Mouse (Mus musculus) heart, postnatal 36 days (tissue): Measurements from ENCODE around the gene Rasl10a. TPM values are rescaled to one million over a fixed set of nuclear protein-coding genes. Genes with fewer than 3 reads are reported as not detected.

Source experiments
- DNase-seq, 2 experiments: peaks; one replicate each; pipeline ENCODE4 v3.0.0; 2021 to 2022
- intact Hi-C: fragments of 180-260 bp; cut with DNase I; formaldehyde crosslinking; loops from one replicate; pipeline ENCODE4 v1.15.1; 2025
- total RNA-seq, 2 experiments: library from RNA; stranded (reverse); gene quantifications; 2 replicates each; pipeline ENCODE4 v1.2.3; 2021

Rasl10a gene
- total RNA-seq, 2 experiments from 2014 or later = 5.1 to 9.5 TPM

DNA sequence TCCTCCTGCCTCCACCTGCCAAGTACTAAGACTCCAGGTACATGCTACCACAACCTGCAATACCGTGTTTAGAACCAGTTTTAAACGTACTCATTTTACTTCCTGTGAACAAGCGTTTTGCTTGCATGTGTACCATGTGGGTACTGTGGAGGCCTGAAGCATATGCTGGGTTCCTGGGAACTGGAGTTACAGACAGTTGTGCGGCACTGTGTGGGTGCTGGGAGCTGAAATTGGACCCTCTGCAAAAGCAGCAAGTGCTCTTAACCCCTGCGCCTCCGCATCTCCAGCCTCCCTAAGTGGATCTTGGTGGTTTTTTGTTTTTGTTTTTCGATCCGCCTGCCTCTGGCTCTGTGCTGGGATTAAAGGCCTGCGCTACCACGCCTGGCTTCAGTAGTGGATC, 6.3 kb upstream of the Rasl10a start:
- no peak for DNase-seq
- intact Hi-C loops = no loop called here

DNA sequence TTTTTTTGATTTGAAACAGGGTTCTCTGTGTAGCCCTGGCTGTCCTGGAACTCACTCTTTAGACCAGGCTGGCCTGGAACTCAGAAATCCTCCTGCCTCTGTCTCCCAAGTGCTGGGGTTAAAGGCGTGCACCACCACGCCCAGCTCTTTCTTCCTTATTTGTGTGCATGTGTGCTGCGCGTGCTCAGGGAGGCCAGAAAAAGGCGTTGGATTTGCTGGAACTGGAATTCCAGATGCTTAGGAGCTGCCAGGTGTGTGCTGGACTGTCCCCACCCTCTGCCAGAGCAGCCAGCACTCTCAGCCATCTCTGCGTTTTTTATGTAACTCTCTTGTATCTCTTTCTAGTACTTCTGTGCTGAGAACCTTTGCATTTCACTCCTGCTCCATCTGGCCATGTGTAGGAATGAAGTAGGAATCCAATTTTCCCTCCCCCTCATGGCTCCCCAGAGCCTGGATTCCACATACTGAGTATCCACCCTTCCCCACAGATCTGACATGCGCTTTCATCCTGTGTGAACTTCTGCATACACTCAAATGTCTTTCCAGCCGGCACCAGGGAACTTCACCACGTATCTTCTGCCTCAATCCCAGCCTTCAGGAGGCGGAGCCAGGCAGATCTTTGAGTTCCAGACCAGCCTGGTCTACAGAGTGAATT, 5.6 kb upstream of the Rasl10a start:
- intact Hi-C loops = no loop called here
- no peak for DNase-seq

DNA sequence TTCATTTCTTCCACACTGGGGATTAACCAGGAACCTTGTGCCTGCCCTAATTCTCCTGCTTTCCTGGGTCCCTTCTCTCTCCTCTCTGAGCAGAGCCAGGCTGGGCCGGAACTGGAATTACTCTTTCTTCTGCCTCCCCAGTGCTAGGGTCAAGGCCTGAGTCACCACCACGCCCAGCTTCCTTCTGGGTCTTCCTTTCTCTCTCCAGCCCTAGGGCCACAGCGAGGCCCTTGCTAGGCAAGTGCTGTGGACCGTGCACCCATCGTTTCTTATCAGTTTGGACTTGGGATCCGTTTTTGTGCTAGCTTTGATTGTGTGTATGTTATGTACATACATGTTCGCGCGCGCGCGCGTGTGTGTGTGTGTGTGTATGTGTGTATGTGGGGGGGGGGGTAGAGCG, 3.8 kb upstream of the Rasl10a start:
- no peak for DNase-seq
- intact Hi-C loops = no loop called here

DNA sequence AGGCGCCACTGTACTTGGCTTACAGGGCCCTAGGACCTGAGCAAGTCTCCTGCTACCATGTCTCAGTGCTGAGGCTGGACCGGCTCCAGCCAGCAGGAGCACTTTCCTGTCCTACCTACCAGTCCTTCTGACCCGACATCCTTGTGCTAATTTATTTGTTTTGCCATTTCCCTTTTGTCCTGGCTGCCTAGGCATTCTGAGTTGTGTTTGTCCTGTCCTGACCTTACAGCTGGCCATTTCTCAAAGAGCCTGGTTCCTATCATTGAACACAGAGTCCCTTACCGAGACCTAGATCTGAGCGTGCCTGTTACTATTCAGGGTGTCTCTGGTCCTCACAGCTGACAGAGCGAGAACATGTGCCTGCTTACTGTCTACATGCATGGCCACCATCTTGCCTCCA, 3.1 kb upstream of the Rasl10a start:
- intact Hi-C loops = no loop called here
- no peak for DNase-seq

DNA sequence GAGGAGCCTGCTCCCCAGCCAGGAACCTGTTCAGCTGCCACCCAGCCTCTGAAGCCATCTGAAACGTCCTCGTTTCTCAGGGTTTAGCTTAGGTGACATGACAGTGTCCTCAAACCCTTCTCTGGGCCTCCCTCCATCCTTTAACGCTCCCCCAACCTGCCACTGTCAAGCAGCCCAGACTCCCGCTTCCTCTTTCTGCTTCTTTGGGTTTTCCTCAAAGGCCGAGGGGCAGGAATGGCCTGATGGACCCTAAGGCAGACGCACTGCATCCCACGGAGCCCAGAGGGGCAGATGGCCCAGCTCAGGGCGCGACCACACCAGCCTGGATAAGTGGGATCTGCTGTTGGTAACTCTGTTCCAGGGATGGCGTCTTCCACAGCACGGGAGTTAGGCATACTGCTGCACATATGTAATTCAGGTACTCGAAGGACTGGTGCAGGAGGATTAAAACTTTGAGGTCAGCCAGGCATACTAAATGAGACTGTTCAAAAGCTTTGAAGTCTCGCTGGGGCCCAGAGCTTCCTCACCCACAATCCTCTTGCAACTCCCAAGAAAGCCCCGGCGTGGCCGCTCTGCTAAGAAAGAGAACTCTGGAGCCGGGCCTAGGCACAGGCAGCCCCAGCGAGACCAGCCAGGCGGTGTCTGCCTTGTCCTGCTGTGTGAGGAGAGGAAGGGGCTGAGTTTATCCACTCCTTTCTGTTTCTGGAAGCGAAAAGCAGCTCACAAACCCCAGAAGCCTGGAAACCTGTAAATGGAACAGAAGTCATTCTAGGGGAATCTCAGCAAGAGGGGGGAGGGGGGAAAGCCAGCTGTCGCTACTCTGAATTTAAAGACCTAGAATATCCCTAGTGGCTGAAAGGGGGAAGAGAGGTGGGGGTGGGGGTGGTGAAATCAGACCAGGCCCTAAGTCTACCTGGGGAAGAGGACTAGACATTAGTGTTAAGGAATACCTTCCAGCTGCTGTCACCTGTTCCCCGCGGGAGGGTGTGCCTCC, 1.7 kb upstream of the Rasl10a start:
- intact Hi-C loops = no loop called here
- no peak for DNase-seq

DNA sequence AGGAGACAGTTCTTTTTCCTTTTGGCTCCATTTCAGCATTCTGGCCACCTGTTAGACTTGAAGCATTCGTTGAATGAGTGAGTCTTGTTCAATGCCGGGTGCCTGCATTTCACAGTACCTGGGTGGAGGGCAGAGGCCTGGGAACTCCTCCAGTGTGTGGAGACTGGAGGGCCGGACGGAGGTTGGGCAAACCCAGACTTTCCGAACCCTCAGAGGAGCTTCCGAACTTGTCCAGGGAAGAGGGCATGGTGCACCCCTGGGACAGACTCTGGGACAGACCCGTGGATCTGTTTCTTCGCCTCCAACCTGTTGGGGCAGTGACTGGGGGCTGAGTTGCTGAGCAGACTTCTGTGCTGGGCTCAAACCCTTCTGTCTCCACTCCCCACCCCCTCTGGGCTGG, 864 bp upstream of the Rasl10a start:
- no peak for DNase-seq
- intact Hi-C loops = no loop called here

DNA sequence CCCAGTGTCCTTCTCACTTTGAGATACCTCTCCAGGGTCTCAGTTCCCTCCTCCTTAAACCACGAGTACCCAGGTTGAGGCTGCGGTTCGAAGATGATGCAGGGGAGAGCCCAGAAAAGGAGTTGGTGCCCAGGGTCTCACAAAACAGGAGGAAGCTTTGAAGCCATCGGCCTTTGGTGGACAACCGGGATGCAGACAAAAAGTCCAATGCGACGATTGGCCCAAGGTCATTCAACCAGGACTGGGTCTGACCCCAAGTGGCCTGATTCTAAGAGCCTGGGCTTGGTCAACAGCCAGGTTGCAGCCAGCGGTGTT, 430 bp upstream of the Rasl10a start:
- intact Hi-C loops = no loop called here

DNA sequence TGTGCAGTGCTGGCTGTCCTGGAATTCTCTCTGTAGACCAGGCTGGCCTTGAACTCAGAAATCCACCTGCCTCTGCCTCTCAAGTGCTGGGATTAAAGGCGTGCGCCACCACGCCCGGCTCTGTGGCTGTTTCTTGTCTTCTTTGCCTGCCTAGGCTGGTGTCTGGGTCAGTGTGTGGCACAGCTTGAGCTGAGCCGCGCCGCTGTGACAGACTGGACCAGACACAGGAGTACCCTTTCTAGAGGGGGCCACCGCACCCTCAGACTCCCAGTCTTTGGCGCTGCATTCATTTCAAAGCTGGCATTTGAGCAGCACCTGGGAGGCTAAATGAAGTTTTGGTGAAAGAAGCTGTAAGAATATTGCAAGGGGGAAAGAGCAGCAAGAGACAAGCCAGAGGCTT, 855 bp downstream of the Rasl10a start:
- no peak for DNase-seq
- intact Hi-C loops = no loop called here

More for the DNA sequence above, 430 bp upstream of the Rasl10a start:
- peak in 1 of 2 experiments; percentile 39 for DNase-seq

DNA sequence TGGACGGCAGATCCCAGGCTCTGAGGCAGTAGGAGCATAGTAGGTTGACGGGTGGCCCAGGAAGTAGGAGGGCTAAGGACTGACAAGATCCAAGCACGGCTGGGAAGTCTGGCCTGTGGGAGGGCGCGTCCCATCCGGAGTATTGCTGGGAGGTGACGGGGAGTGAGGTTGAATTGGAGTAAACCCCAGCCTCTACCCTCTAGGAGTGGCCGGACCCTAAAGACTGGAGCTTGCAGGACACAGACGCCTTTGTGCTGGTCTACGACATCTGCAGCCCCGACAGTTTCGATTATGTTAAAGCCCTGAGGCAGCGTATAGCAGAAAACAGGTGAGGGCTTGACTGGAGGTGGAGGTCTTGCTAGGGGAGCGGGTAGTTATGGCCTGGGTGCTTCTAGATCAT, 1.3 kb downstream of the Rasl10a start:
- DNase-seq = no peak
- intact Hi-C loops = no loop called here

DNA sequence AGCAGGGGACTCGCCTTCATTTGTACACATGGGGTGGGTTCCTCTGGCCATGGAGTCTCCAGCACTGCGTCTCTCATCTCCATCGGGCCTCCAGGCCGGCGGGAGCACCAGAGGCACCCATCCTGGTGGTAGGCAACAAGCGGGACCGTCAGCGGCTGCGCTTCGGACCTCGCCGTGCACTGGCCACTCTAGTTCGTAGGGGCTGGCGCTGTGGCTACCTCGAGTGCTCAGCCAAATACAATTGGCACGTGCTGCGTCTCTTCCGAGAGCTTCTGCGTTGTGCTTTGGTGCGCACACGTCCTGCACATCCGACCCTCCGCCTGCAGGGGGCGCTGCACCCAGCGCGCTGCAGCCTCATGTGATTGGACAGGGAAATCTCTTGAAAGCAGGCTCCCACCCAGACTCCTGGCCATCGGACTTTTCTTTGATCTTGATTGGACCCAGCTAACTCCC, 1.8 kb downstream of the Rasl10a start:
- intact Hi-C loops = no loop called here
- DNase-seq = peak; percentile 38 to 40

DNA sequence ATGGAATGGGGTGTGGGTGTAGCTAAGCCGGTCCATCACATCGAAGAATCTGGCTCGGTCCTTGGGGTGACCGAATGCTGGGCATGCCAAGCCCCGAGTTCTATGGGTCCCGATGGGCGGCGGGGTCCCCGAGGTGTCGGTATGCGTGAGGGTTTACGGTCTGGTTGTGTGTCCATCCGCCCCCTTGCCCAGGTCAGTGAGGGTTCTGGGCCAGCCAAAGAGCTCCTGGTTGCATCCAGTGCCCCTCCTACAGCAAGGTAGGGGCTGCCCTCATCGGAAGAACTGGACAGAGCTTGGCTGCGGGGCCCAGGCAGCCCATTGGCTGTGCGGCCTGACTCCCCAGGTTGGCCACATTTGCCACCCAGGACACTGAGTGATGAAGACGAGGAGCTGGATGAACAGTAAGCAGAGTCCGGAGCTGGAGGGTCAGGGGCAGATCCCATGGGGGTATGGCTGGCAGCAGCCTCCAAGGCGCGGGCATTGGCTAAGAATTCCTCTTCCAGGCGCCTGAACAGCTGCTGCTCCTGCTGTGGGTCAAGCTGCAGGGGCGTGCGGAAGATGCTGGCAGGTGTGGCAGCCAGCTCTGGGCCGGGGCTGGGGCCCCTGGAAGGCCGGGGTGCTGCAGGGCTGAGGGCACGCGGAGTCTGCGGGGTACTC, 3.0 kb downstream of the Rasl10a start:
- DNase-seq = no peak
- intact Hi-C loops = no loop called here

DNA sequence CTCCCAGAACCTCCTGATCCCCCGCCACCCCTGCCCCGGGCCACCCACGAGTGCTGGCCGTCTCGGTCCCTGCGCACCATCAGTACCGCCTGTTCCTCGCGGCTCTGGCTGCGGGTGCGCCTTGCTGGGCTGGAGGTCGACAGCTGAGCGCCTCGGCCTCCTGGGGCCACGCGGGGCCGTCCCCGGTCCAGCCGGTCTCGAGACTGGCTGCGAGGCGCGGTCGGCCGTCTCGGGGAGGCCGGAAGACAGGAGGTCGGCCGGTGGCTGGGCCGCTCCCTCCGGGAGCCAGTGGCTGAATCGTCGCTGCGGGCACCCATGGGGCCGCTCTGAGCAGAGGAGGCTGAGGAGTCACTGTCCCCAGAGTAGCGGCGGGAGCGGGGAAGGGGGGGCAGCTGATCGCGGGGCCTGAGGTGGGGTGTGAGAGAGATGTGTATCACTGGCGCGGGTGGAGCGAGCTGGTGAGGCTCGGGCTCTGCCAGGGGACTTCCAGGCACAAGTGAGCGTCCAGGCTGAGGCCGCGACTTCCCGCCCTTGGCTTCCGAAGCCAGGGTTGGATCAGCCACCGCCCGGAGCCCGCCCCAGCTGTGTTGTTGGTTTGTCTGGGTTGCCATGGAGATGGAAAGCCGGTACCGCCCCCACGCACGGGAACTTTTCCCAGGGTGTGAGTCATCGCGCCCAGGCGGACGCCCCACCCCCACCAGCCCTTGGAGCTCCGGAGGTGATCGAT, 3.6 kb downstream of the Rasl10a start:
- peak; percentile 97 to 98 for DNase-seq
- intact Hi-C loops = no loop called here

DNA sequence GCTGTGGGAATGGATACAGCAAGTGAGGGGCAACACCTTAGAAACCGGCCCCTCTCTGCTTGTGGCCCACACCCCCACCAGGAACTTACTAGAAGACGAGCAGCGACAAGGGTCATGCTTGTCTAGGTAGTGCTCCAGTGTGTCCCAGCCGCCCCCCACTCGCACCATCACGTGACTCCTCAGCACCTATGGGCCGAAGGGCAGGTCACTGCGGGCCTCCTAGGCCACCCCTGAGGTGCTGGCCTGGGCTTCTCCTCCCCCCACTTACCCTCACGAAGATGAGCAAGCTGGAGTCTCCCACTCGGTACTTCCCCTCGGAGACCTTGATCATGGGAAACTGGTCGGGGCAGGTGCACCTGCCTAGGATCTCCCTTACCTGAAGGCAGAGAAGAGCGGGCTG, 4.4 kb downstream of the Rasl10a start:
- intact Hi-C loops = no loop called here
- no peak for DNase-seq

DNA sequence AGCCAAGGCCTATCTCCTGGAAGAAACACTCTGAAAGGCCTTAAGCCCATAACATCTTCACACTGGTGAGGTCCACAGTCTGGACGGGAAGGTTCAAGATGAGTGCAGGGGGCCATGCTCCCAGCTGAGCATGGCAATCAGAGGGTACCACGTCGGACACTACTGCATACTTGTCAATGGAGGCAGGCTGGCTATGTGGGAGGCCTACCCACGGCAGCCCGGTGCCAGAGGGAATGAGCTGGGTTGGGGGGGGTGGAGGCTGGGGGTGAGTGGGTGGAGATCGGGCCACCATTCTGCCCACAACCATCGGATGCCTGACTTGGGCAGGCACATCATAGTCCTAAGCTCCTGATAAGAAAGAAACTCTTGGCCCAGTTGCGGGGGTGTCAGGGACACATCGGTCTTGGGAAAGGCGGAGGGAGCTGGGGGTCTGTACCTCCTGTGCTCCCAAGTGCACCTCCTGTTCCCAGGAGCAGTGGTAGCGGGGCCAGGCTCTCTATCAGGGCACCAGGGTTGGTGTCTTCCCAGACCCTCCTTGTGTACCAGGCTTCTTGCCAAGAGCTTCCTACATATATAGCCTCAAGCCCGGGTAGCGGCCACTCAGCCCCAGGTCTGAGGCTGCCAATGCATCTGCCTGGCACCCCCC, 5.1 kb downstream of the Rasl10a start:
- DNase-seq = no peak
- intact Hi-C loops = no loop called here

DNA sequence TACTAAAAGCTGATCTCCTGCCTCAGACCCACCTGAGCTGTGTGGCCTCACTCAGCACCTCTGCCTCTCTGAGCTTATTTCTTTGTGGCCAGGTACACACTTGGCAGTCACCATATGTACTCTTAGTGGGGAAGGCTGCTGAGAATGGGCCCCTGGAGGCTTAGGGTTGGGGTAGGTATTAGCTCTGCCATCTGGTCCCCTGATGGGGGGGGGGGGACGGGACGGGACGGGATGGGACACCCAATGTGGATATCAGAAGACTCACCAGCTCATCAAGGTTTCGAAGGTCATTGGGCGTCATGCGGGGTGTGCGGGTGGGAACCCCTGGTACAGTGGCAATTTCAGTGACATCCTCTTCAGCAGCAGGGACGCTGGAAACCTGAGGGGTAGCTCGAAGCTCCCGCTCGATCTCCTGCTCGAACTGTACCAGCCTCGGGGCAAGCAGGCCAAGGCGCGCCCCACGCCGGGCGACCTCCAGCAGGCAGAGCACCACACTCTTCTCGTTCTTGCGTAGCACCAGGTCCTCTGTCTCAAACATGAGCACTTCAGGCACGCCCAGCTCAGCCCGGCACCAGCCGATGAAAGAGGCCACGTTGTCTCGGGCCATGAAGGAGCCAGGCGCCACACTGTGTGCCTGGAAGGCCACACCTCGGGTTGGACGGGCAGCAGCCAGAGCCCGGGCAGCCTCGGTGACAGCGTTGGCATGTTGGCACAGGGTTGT, 5.8 kb downstream of the Rasl10a start:
- intact Hi-C loops = loop anchor here (2.0 kb wide), 1 partner anchor 35 kb away; the partner anchor contains the start of genes Ewsr1 and Rhbdd3
- DNase-seq = no peak

DNA sequence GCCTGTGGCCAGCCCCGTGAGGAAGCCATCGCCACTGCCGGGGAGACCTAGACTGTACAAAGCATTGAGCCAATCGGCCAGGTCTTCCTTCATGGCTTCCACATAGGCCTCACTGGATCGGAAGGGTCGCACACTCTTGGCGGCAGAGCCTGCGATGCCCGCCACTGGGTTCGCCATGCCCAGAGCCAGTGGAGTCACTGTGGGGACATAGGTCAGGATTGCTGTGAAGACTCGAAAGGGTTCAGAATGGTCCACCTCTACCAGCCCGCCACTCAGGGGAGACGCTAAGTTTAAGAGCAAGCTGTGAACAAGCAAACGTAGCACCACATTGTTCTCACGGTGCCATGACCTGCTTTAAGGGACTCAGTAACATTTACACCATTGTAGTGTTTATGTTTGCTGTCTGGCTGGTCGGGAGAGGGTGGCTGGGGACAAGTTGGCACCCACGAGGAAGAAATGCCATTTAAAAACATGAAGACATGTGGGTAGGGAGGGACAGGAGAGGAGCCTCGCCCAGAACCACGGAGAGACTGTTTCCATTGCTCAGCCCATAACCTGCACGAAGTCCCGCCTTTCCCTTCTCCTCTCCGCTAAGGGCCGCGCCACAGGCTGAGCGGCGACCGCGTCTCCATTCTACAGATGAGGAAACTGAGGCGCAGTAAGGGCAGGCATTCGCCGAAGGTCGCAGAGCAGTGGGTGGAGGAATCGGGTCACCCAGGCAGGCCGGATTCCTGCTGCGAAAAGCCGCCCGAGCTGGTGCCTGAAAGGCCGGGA, 6.5 kb downstream of the Rasl10a start:
- DNase-seq = peak; percentile 15 to 39
- intact Hi-C loops = loop anchor here (2.0 kb wide), 1 partner anchor 34 kb away; the partner anchor contains the start of genes Ewsr1 and Rhbdd3

DNA sequence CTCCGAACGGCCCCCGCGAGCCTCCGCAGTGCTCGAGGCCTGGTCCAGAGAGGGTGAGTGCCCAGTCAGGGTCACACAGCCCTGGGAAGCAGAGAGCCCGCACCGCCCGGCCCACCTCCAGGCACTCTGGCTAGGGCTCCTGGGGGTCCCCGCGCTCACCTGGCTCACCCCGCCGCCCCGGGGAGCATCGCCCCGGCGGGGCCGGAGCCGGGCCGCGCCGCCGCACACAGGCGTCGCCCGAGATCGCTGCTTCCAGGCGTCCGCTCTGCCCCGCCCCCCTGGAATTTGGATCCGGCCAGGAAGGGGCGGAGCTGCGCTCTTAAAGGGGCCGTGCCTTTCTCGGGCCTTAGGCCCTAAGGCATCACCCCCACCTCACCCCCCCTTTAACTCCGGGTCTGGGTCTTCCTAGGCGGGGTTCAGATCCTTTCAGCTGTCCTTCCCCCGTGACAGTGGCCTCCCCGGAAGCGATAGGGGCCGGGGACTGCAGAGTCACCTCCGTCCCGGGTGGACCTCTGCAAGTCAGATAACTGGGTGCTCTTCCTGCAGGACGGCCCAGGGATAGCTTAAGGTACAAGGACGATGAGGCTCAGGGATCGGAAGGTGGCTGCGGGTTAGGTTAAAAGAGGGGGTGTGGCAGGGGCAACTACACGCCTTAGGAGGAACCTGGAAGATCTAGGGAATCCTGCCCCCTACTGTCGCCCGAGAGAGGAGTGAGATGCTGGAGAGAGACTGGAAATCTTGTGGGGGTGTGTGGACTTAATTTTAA, 7.3 kb downstream of the Rasl10a start, which contains the start of gene Gas2l1:
TSS of gene Gas2l1 (minus strand) at position 272 of the 766 bp plus-strand sequence.
- intact Hi-C loops = loop anchor here (2.0 kb wide), 1 partner anchor 34 kb away; the partner anchor contains the start of genes Ewsr1 and Rhbdd3
- peak; percentile 93 to 95 for DNase-seq

DNA sequence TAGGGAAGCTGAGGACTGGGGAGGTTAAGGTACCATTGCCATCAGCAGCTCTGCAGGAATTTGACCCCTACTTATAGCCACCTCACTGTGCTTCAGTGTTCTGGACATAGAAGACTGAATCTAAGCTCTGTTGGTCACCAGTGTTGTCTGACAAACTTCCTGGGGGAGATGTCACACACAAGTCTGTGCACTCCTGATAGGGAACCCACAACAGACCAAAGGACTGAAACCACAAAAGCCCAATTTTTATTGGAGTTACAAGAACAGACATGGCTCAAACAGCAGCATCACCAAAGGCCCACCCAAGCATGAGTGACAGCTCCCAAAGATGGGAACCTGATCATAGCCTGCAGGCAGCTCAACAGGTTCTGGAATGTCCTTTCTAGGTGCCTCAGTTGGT, 9.1 kb downstream of the Rasl10a start:
- intact Hi-C loops = no loop called here

More for the DNA sequence above, 9.1 kb downstream of the Rasl10a start:
- DNase-seq = no peak
